9 mouse cellular contexts compared by ENCODE assay signal in the genomic region with DNA sequence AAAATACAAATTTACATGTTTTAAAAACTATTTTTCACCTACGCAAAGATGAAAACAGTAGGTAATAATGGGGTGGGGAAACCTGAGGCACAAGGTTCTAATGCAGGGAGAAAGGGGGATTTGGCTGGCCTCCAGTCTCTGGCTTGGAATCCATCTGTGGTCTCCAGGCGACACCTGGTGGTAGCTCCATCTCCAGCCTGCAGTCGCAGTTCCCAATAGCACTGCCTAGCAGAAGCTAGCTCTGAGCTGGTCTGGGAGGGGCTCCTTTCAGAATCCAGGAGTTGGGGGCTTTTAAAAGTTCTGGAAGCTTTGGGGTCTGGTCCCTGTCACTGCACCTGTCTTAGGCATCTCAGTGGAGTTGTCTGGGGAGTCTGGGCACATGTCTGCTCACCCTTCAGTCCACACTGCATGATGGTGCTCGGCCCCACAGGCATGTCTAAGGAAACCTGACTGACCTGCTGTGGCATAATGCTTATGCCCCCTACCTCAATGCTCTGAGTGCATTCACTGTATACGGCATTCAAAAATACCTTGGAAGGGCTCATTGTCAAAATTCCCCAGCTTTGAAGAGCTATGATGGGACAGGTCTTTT. TPM values are rescaled to one million over a fixed set of nuclear protein-coding genes. Genes with fewer than 3 reads are reported as not detected.
DNase-seq lines count a peak whose midpoint lies in the region; ATAC-seq and TF ChIP-seq lines count a peak whose summit lies in the region.
"Had no signal": no experiment of that assay in that cellular context is flagged by ENCODE, and none has a peak within 500 bp of the region (broad histone marks: within the 10 kb centered on the region; RNA-seq: fewer than 3 reads in every experiment).

No protein-coding gene starts in this region.

- no peaks in the 10 kb centered on the region for H3K27me3 ChIP-seq in embryonic facial prominence, embryonic 14.5 days (replicated peaks; ENCODE audit: control insufficient read depth, insufficient read depth, low read length)
- H3K27me3 ChIP-seq in hindbrain, embryonic 11.5 days (ENCODE audit: control insufficient read depth, insufficient read depth, low read length) = no peaks in the 10 kb centered on the region
- no peaks in the 10 kb centered on the region for H3K27me3 ChIP-seq in midbrain, embryonic 12.5 days
- no peaks in the 10 kb centered on the region; the same call in 1 of the 2 replicates for H3K27me3 ChIP-seq in small intestine, adult 2 months (ENCODE audit: control insufficient read depth, insufficient read depth, low read length)

- no peaks in the 10 kb centered on the region for H3K36me3 ChIP-seq in embryonic facial prominence, embryonic 14.5 days (ENCODE audit: control insufficient read depth, insufficient read depth, low read length)
- no peaks in the 10 kb centered on the region for H3K36me3 ChIP-seq in hindbrain, embryonic 11.5 days (ENCODE audit: control insufficient read depth, insufficient read depth, low read length)
- no peaks in the 10 kb centered on the region for H3K36me3 ChIP-seq in midbrain, embryonic 12.5 days
- no peaks in the 10 kb centered on the region for H3K36me3 ChIP-seq in small intestine, adult 2 months (ENCODE audit: control insufficient read depth, insufficient read depth, low read length)
- H3K36me3 ChIP-seq: heart, embryonic 13.5 days had no signal

- H3K4me1 ChIP-seq in embryonic facial prominence, embryonic 14.5 days (ENCODE audit: control insufficient read depth, insufficient read depth, low read length) = 0 out of 2 replicates have a peak, but pooled peaks cover 3% of the 10 kb centered on the region
- H3K4me1 ChIP-seq in hindbrain, embryonic 11.5 days (replicated peaks; ENCODE audit: control insufficient read depth, insufficient read depth, low read length) = no peaks in the 10 kb centered on the region
- H3K4me1 ChIP-seq in midbrain, embryonic 12.5 days = no peaks in the 10 kb centered on the region
- H3K4me1 ChIP-seq in small intestine, adult 2 months (ENCODE audit: control insufficient read depth, insufficient read depth, insufficient read length, low read length) = no peaks in the 10 kb centered on the region
- H3K4me1 ChIP-seq: heart, embryonic 13.5 days had no signal

- no peak for TF ChIP-seq POLR2A in small intestine, adult 2 months (IDR thresholded peaks at IDR 0.05; ENCODE audit: low read depth, low read length)

- no peak overlapping the region for H3K4me3 ChIP-seq in embryonic facial prominence, embryonic 14.5 days (ENCODE audit: low read depth, low read length)
- H3K4me3 ChIP-seq in hindbrain, embryonic 11.5 days (ENCODE audit: low read depth, low read length) = no peak overlapping the region
- no peak overlapping the region for H3K4me3 ChIP-seq in midbrain, embryonic 12.5 days
- no peak overlapping the region for H3K4me3 ChIP-seq in small intestine, adult 2 months (ENCODE audit: low read depth, low read length)
- H3K4me3 ChIP-seq: heart, embryonic 13.5 days had no signal

- 45% methylated on average over 5 of the region's 5 CpGs for WGBS in embryonic facial prominence, embryonic 14.5 days
- WGBS in hindbrain, embryonic 11.5 days = 45% methylated on average over 5 of the region's 5 CpGs
- 42% methylated on average over 5 of the region's 5 CpGs for WGBS in midbrain, embryonic 12.5 days
- 38% methylated on average over 5 of the region's 5 CpGs for WGBS in small intestine, adult 2 months

- ATAC-seq in embryonic facial prominence, embryonic 14.5 days (ENCODE audit: low read depth) = peak; percentile 7; the same call in 1 of the 2 replicates
- peak; percentile 28; the same call in 1 of the 2 replicates for ATAC-seq in hindbrain, embryonic 11.5 days (ENCODE audit: low FRiP score)
- peak; percentile 41; the same call in 1 of the 2 replicates for ATAC-seq in midbrain, embryonic 12.5 days (ENCODE audit: low FRiP score, low read depth)
- no peak for ATAC-seq in erythroid progenitor cell, adult 5-6 weeks (replicated peaks; ENCODE audit: low FRiP score, poor library complexity, severe bottlenecking)

- no peaks in the 10 kb centered on the region for H3K9me3 ChIP-seq in embryonic facial prominence, embryonic 14.5 days (ENCODE audit: control insufficient read depth, low read length)
- H3K9me3 ChIP-seq in hindbrain, embryonic 11.5 days (ENCODE audit: control insufficient read depth, low read length) = no peaks in the 10 kb centered on the region
- H3K9me3 ChIP-seq in midbrain, embryonic 12.5 days = no peaks in the 10 kb centered on the region
- H3K9me3 ChIP-seq: heart, embryonic 13.5 days had no signal

- intact Hi-C loops in left cerebral cortex, postnatal 14 days (cut with DNase I) = loop anchor here (1.0 to 5.0 kb wide), 3 partner anchors 376 to 1340 kb away; no protein-coding TSS in a partner anchor

- H3K27ac ChIP-seq in embryonic facial prominence, embryonic 14.5 days (replicated peaks; ENCODE audit: low read depth, low read length) = no peak overlapping the region
- no peak overlapping the region for H3K27ac ChIP-seq in hindbrain, embryonic 11.5 days (ENCODE audit: low read depth, low read length)
- no peak overlapping the region for H3K27ac ChIP-seq in midbrain, embryonic 12.5 days (replicated peaks)
- no peak overlapping the region for H3K27ac ChIP-seq in small intestine, adult 2 months (ENCODE audit: insufficient read depth, low read depth, low read length)
- H3K27ac ChIP-seq: heart, embryonic 13.5 days had no signal

- DNase-seq in CD8-positive naive resting alpha-beta T cell, adult 2 months (ENCODE audit: low read depth in 2 of 2, low spot score in 2 of 2) = peak; percentile 53 to 61
- peak; percentile 57 to 62 for DNase-seq in adrenal gland, adult 18-20 months (ENCODE audit: low spot score in 2 of 2)
- DNase-seq in embryonic facial prominence, embryonic 14.5 days (ENCODE audit: low spot score) = peak; percentile 76
- DNase-seq in hindbrain, embryonic 11.5 days (ENCODE audit: low spot score) = peak; percentile 81
- DNase-seq in left cerebral cortex, postnatal 14 days (ENCODE audit: low spot score in 2 of 2) = peak; percentile 77 to 86

- H3K4me2 ChIP-seq in embryonic facial prominence, embryonic 14.5 days (ENCODE audit: low read depth, low read length) = no peak overlapping the region
- no peak overlapping the region for H3K4me2 ChIP-seq in hindbrain, embryonic 11.5 days (replicated peaks; ENCODE audit: low read depth, low read length)
- no peak overlapping the region for H3K4me2 ChIP-seq in midbrain, embryonic 12.5 days (replicated peaks)
- H3K4me2 ChIP-seq: heart, embryonic 13.5 days had no signal

- peak; percentile 84 for TF ChIP-seq CTCF in small intestine, adult 2 months (IDR thresholded peaks at IDR 0.05; ENCODE audit: extremely low read depth, insufficient read length, insufficient replicate concordance, low read depth, low read length)

- no peak overlapping the region for H3K9ac ChIP-seq in embryonic facial prominence, embryonic 14.5 days (ENCODE audit: low read depth, low read length)
- no peak overlapping the region for H3K9ac ChIP-seq in hindbrain, embryonic 11.5 days (ENCODE audit: low read depth, low read length)
- H3K9ac ChIP-seq in midbrain, embryonic 12.5 days (replicated peaks) = no peak overlapping the region
- H3K9ac ChIP-seq: heart, embryonic 13.5 days had no signal

RNA-seq across cellular contexts. Expression of a gene that starts 16.2 kb away (rescaled TPM):
- not detected for total RNA-seq in adrenal gland, adult 18-20 months (2021)
- not detected in 2 replicates for polyA plus RNA-seq in embryonic facial prominence, embryonic 14.5 days (2014; fragmentation: Nextera tagmentation; extraction: Ambion mirVana)
- polyA plus RNA-seq in hindbrain, embryonic 11.5 days (2014; fragmentation: Nextera tagmentation; extraction: Ambion mirVana) = not detected in 2 replicates
- not detected for total RNA-seq in left cerebral cortex, postnatal 14 days (2021)
- polyA plus RNA-seq in midbrain, embryonic 12.5 days (2016; fragmentation: Nextera tagmentation; extraction: Ambion mirVana) = not detected in 2 replicates
- polyA plus RNA-seq in small intestine, adult 2 months (2012; rRNA removed) = not detected in 2 replicates
- not detected in 2 replicates for total RNA-seq in erythroid progenitor cell, adult 5-6 weeks (2015; ENCODE audit: low replicate concordance)
- total RNA-seq in erythroid progenitor cell, adult 5-6 weeks (2017; ENCODE audit: low replicate concordance) = not detected in 2 replicates
- polyA plus RNA-seq: heart, embryonic 13.5 days had no signal

RNA-seq across cellular contexts. Expression of a gene that starts 39.6 kb away (rescaled TPM):
- not detected for total RNA-seq in adrenal gland, adult 18-20 months (2021)
- polyA plus RNA-seq in embryonic facial prominence, embryonic 14.5 days (2014; fragmentation: Nextera tagmentation; extraction: Ambion mirVana) = not detected in 2 replicates
- not detected in 2 replicates for polyA plus RNA-seq in hindbrain, embryonic 11.5 days (2014; fragmentation: Nextera tagmentation; extraction: Ambion mirVana)
- not detected for total RNA-seq in left cerebral cortex, postnatal 14 days (2021)
- polyA plus RNA-seq in midbrain, embryonic 12.5 days (2016; fragmentation: Nextera tagmentation; extraction: Ambion mirVana) = not detected in 2 replicates
- polyA plus RNA-seq in small intestine, adult 2 months (2012; rRNA removed) = not detected in 2 replicates
- not detected in 2 replicates for total RNA-seq in erythroid progenitor cell, adult 5-6 weeks (2015; ENCODE audit: low replicate concordance)
- total RNA-seq in erythroid progenitor cell, adult 5-6 weeks (2017; ENCODE audit: low replicate concordance) = not detected in 2 replicates
- polyA plus RNA-seq: heart, embryonic 13.5 days had no signal
